Mouse (Mus musculus) midbrain, embryonic 15.5 days (tissue): ENCODE measurements at regions not wholly inside any gene's neighbourhood (a gene's known extent, or its start where the extent isn't known, plus 50 kb on each side); places are given as distances from the start of the nearest gene placed in this dataset.
"Not testable (repeated sequence)": the region's sequence is repeated elsewhere in the genome, so short reads cannot be mapped to it uniquely, and the experiment has no call there.

Experiments used
- ATAC-seq: fragments of 200-750 bp; cut with Nextera tagmentation; replicated peaks from 2 replicates; pipeline ENCODE4 v1.8.0; 2017; ENCODE audit warnings: moderate TSS enrichment
- H3K27ac ChIP-seq: fragments of 300-500 bp; sonication (generic); 2 replicates; pipeline ENCODE4 v1.5.1; 2015; ENCODE audit warnings: mild to moderate bottlenecking, inconsistent platforms
- H3K27me3 ChIP-seq: fragments of 300-500 bp; sonication (generic); replicated peaks from 2 replicates; pipeline ENCODE4 v1.6.1; 2015; ENCODE audit warnings: inconsistent platforms
- H3K36me3 ChIP-seq: fragments of 300-500 bp; sonication (generic); replicated peaks from 2 replicates; pipeline ENCODE4 v1.6.1; 2015; ENCODE audit warnings: inconsistent platforms
- H3K4me1 ChIP-seq: fragments of 300-500 bp; sonication (generic); 2 replicates; pipeline ENCODE4 v1.6.1; 2015; ENCODE audit warnings: inconsistent platforms
- H3K4me2 ChIP-seq: fragments of 300-500 bp; sonication (generic); 2 replicates; pipeline ENCODE4 v1.6.1; 2015; ENCODE audit warnings: inconsistent platforms, mild to moderate bottlenecking, moderate library complexity
- H3K4me3 ChIP-seq: fragments of 300-500 bp; sonication (generic); 2 replicates; pipeline ENCODE4 v1.5.1; 2015; ENCODE audit warnings: mild to moderate bottlenecking, inconsistent platforms
- H3K9ac ChIP-seq: fragments of 300-500 bp; sonication (generic); 2 replicates; pipeline ENCODE4 v1.6.1; 2015; ENCODE audit warnings: mild to moderate bottlenecking, inconsistent platforms
- H3K9me3 ChIP-seq: fragments of 300-500 bp; sonication (generic); 2 replicates; pipeline ENCODE4 v1.6.1; 2016; ENCODE audit warnings: inconsistent platforms
- WGBS: fragments of 180-500 bp; shearing (Covaris S2); methylation state at CpG from one replicate; pipeline ENCODE4 v1.1.7; 2015; ENCODE audit warnings: mixed read lengths; 5-methylcytosine and 5-hydroxymethylcytosine counted together

- WGBS, result 31% methylated on average over 5 of the region's 5 CpGs
- H3K36me3 ChIP-seq, H3K27me3 ChIP-seq, H3K9ac ChIP-seq, H3K4me2 ChIP-seq, H3K9me3 ChIP-seq, H3K4me1 ChIP-seq, H3K27ac ChIP-seq, ATAC-seq, H3K4me3 ChIP-seq: not testable (repeated sequence)
These were observed 766.3 kb downstream of the Dad1 start for GRCm38 (mm10) chr14:53487611-53488010.

- H3K36me3 ChIP-seq, H3K27ac ChIP-seq, H3K9me3 ChIP-seq, H3K9ac ChIP-seq, ATAC-seq, H3K4me1 ChIP-seq, H3K4me3 ChIP-seq, H3K4me2 ChIP-seq, H3K27me3 ChIP-seq: not testable (repeated sequence)
- WGBS, result 87% methylated on average over 7 of the region's 7 CpGs
These were observed 779.7 kb downstream of the Dad1 start for GRCm38 (mm10) chr14:53474170-53474569.

DNA sequence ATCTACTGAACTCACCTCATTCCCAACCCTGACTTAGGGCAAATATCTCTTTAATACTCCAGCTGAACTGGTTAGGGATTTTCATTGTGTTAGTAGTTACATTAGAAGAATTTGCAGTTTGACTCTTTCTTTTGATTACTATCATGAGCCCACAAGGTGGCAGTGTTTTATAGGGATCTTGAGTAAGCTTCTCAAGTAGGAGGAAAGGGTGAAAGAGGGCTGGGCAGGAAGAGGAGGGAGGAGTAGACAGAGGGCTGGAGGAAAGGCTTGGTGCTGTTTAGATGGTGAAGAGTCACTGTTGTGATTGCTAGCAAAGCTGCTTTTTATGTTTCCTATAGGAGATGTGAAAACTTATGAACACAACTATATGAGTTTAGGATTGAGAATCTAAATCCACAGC, 793.1 kb downstream of the Dad1 start:
- not testable (repeated sequence) for H3K9me3 ChIP-seq, H3K27me3 ChIP-seq, H3K9ac ChIP-seq, H3K4me1 ChIP-seq, ATAC-seq, H3K4me2 ChIP-seq, H3K27ac ChIP-seq, H3K4me3 ChIP-seq, H3K36me3 ChIP-seq

GRCm38 (mm10) chr14:53454001-53454400, 799.9 kb downstream of the Dad1 start:
- no peaks in the 10 kb centered on the region for H3K27me3 ChIP-seq
- ATAC-seq, result no peak
- no peak overlapping the region for H3K9ac ChIP-seq

GRCm38 (mm10) chr14:53439643-53440042, 814.3 kb downstream of the Dad1 start:
- not testable (repeated sequence) for H3K9ac ChIP-seq, H3K27ac ChIP-seq, ATAC-seq, H3K36me3 ChIP-seq, H3K4me3 ChIP-seq, H3K9me3 ChIP-seq, H3K4me1 ChIP-seq, H3K27me3 ChIP-seq, H3K4me2 ChIP-seq

More at GRCm38 (mm10) chr14:53454001-53454400, 799.9 kb downstream of the Dad1 start:
- no peak overlapping the region for H3K27ac ChIP-seq
- no peaks in the 10 kb centered on the region for H3K4me1 ChIP-seq
- WGBS, result 94% methylated on average over 1 of the region's 1 CpGs
- H3K36me3 ChIP-seq, result no peaks in the 10 kb centered on the region
- H3K4me2 ChIP-seq, result no peak overlapping the region
- no peak overlapping the region for H3K4me3 ChIP-seq
- no peaks in the 10 kb centered on the region for H3K9me3 ChIP-seq

DNA sequence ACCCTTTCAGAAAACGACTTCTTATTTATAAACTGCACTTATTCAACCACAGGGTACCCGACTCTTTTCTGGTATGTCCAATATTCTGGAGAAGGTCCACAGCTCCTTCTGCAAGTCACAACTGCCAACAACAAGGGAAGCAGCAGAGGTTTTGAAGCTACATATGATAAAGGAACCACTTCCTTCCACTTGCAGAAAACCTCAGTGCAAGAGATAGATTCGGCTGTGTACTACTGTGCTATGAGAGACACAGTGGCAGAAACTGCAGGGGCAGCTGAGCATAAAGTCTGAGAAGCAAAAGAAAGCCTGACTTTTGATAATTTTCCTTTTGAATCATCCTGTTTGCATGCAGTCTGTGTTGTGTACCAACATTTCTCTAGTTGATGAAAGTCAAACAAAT, 823.8 kb downstream of the Dad1 start:
- not testable (repeated sequence) for ATAC-seq, H3K27me3 ChIP-seq, H3K4me1 ChIP-seq, H3K9me3 ChIP-seq, H3K4me2 ChIP-seq, H3K4me3 ChIP-seq, H3K27ac ChIP-seq, H3K9ac ChIP-seq, H3K36me3 ChIP-seq
- WGBS, result 82% methylated on average over 2 of the region's 3 CpGs

- not testable (repeated sequence) for H3K27ac ChIP-seq, H3K4me3 ChIP-seq, ATAC-seq, H3K9ac ChIP-seq, H3K27me3 ChIP-seq, H3K9me3 ChIP-seq, H3K4me1 ChIP-seq, H3K36me3 ChIP-seq, H3K4me2 ChIP-seq
- WGBS, result 85% methylated on average over 1 of the region's 1 CpGs
These were observed 825.5 kb downstream of the Dad1 start for GRCm38 (mm10) chr14:53428447-53428846.

DNA sequence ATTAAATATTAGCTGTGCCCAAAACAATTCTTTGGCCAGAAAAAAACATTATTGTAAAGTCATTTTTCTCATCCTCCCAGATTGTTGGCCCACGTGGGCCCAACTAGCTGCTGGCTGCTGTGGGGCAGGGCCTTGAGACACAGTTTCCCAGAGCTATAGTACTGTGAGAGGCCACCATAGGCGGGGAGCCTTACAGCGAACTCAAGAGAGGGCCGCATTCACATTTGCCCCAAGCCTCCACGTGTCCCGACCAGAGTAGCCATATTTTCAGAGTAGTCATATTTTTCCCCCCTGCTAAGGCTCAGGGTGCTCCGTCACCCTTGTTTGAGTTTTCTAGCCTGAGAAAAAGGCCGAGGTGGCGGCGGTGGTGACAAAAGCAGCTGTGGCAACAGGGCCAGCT, 826.3 kb downstream of the Dad1 start:
- not testable (repeated sequence) for ATAC-seq, H3K4me1 ChIP-seq, H3K4me2 ChIP-seq, H3K4me3 ChIP-seq, H3K27ac ChIP-seq, H3K9ac ChIP-seq, H3K9me3 ChIP-seq, H3K27me3 ChIP-seq, H3K36me3 ChIP-seq
- 86% methylated on average over 10 of the region's 10 CpGs for WGBS

DNA sequence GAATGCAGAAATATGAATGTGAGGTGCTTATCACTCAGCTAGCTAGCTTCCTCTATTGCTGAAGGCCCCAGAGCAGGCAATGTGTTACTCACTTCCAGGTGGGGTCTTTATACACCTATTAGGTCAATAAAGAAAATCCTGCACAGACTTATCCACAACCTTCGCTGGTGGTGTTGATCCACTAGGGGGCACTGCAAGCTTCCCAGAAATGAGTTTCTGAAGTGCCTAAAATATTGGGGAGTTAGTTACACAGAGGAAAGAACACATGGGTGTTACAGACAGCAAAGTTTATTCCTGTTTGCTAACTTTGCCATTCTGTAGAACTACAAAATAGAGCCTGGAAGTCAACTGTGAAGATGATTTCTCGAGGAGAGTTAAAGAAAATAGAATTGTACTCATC, 836.9 kb downstream of the Dad1 start:
- ATAC-seq, result not testable (repeated sequence)

GRCm38 (mm10) chr14:53407500-53408227, 846.2 kb downstream of the Dad1 start:
- WGBS, result 97% methylated on average over 3 of the region's 5 CpGs
- not testable (repeated sequence) for ATAC-seq

More for the DNA sequence above, 836.9 kb downstream of the Dad1 start:
- not testable (repeated sequence) for H3K36me3 ChIP-seq, H3K9ac ChIP-seq, H3K27ac ChIP-seq, H3K9me3 ChIP-seq, H3K4me3 ChIP-seq, H3K4me1 ChIP-seq, H3K27me3 ChIP-seq, H3K4me2 ChIP-seq
- WGBS, result 57% methylated on average over 2 of the region's 2 CpGs

DNA sequence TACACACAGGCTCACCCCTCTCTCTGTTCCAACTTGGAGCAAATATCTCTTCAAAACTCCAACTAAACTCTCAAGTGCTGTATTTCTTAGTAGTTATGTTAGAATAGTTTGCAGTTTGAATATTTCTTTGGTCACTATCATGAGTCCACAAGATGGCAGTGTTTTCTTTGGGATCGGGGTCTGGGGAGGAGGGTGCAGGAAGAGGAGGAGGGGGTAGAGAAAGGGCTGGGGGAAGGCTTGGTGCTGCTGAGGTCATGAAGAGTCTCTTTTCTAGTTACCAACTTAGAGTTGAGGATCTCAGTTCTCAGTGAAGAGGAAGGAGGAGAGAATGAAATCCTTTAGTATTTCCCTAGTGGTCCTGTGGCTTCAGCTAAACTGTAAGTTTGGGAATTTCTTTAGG, 863.6 kb downstream of the Dad1 start:
- H3K36me3 ChIP-seq, H3K27ac ChIP-seq, ATAC-seq, H3K9ac ChIP-seq, H3K9me3 ChIP-seq, H3K4me2 ChIP-seq, H3K4me3 ChIP-seq, H3K4me1 ChIP-seq, H3K27me3 ChIP-seq: not testable (repeated sequence)
- no CpG with 5 or more reads among the region's 1 CpGs for WGBS

More at GRCm38 (mm10) chr14:53407500-53408227, 846.2 kb downstream of the Dad1 start:
- not testable (repeated sequence) for H3K36me3 ChIP-seq, H3K27ac ChIP-seq, H3K9me3 ChIP-seq, H3K4me1 ChIP-seq, H3K27me3 ChIP-seq, H3K4me2 ChIP-seq, H3K9ac ChIP-seq, H3K4me3 ChIP-seq

GRCm38 (mm10) chr14:53374591-53374990, 879.0 kb upstream of the Olfr1507 start:
- H3K9ac ChIP-seq, H3K9me3 ChIP-seq, ATAC-seq, H3K4me2 ChIP-seq, H3K36me3 ChIP-seq, H3K4me1 ChIP-seq, H3K27ac ChIP-seq, H3K27me3 ChIP-seq, H3K4me3 ChIP-seq: not testable (repeated sequence)
- WGBS, result 82% methylated on average over 5 of the region's 6 CpGs

DNA sequence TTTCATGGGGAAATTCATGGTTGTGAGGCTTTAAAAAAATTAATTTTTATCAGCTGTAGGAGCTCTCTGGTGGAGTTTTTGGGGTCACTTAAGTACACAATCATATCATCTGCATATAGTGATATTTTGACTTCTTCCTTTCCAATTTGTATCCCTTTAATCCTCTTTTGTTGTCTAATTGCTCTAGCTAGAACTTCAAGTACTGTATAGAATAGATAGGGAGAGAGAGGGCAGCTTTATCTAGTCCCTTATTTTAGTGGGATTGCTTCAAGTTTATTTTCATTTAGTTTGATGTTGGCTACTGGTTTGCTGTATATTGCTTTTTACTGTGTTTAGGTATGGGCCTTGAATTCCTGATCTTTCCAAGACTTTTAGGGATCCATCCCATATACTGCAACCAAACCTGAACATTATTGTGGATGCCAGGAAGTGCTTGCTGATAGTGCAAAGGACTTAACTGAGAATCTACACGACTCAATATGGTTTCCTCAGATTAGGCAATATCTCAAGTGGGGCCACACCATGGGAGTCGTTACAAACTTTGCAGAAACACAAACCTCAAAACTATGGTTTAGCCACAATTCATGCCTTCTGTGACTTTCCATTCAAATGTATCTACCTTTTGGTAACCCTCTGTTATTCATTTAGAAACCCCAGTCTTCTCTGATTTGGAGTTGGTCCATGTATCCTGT, 878.4 kb upstream of the Olfr1507 start:
- not testable (repeated sequence) for H3K4me2 ChIP-seq, H3K4me1 ChIP-seq, H3K27ac ChIP-seq, H3K9ac ChIP-seq, ATAC-seq, H3K36me3 ChIP-seq, H3K27me3 ChIP-seq, H3K4me3 ChIP-seq, H3K9me3 ChIP-seq
- 71% methylated on average over 1 of the region's 2 CpGs for WGBS
